Mouse (Mus musculus): ENCODE measurements at regions not wholly inside any gene's neighbourhood (a gene's known extent, or its start where the extent isn't known, plus 50 kb on each side); places are given as distances from the start of the nearest gene placed in this dataset.
A peak's percentile ranks its signal among the peaks of the same experiment; 100 is the strongest.

DNA sequence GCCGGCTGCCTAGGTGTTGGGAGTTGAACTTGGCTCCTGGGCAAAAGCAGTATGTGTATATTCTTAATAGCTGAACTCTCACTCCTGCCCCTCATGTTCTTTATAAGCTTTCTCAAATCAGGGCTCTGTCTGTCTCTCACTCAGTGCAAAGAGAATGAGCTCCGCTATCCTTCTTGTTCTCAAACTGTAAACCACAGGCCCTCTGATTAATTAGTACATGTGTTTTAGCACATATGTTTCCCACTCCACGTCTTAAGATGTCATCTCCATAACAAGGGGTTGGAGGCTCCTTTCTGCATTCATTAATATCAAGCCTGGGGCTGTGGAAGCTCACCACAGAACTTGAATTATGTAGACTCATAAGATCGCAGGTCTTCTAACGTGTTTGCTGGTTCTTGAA, 104.7 kb downstream of the Nsun3 start:
- no peak for DNase-seq

DNA sequence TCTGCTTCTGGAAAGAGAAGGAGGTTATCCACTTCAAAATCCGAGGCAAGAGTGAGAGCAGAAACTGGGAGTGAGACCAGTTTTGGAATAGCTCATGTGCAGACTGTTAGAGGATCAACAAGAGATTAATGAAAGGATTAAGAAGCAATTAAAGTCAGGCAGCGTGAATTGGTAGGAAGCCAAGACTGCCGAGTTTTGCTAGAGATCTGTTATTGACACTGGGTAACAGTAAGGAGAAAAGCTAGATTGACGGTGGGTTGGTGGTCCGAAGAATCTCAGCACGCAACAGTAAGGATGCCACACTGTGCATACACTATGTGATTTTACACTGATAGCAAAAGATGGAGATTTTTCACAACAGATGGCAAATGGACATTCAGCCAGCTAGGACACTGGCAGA, 109.8 kb downstream of the Nsun3 start:
- DNase-seq: no peak

DNA sequence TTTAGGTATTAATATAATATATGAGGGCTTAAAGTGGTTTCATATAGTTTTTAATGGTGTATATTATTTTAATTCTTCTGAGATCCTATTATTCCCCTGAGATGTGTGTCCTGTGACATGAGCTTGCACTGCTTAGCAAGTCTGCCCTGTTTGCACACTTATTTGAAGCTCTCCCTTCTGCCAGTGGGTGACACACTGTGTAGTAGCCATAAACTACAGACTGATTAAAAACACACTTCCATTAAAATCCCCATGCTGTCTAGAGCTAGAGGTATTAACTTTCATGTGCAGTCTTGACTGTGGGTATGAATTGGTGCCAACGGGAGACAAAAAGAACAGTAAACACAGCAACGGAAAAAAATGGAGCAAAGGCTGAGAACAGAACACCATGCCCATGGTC, 129.2 kb downstream of the Nsun3 start:
- no peak for DNase-seq

DNA sequence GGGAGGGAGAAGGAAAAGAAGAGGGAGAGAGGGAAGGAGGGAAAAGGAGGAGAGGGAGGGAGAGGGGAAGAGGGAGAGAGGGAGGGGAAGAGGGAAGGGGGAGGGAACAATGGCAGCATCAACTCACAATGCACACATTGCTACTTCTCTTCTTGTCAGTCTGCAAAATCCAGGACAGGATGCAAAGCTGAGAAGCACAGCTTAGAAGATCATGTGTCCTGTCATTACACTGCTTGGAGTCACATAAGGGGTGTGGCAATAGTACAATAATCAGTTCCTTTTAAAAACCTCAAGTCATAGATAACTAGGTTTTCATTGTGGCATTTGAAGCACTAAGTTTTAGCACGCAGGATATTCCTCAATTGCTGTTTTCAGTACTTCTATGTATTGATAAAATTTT, 132.2 kb downstream of the Nsun3 start:
- DNase-seq: no peak

DNA sequence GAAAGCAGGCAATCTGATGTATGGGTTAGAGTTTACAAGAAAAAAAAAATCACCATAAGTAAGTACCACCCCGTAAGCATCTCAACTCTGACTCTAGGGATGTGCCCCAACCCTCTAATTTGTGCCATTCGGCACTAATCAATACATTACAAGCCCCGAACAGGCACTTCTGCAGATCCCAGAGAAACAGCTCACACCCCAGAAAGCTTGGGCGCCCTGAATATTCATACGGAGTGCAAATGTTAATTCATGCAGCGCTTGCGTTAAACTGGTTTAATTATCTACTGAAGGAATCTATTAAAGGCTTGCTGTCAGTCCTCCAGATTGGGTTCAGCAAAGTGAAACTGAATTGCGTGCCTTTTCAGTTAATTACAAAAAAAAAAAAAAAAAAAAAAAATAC, 132.8 kb downstream of the Nsun3 start:
- peak; percentile 11 for DNase-seq

DNA sequence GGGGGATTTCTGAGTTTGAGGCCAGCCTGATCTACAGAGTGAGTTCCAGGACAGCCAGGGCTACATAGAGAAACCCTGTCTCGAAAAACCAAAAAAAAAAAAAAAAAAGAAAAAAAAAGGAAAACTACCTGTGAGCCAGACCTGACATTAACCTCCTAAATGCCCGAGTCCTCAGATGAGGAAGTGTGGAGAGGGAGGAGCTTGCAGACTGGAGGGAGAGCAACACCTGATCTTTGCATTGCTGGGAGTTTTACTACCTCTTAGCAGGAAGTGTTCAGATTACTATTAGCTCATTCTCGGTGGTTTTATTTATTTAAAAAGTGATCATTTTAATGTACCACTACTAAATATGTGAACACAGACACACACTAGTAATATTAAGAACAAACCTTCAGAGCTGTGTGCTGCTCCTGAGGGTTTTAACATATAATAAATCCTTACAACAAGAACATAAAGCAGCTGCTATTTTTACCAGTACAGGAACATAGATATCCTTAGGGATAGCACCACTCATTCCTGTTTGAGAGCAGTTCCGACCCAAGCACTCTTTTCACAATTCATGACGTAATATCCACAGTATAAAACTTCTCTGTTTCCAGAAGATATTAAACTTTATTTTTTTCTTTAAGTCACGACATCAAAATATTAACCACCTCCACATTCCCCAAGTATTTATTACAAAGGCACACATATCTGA, 133.7 kb downstream of the Nsun3 start:
- DNase-seq: no peak

DNA sequence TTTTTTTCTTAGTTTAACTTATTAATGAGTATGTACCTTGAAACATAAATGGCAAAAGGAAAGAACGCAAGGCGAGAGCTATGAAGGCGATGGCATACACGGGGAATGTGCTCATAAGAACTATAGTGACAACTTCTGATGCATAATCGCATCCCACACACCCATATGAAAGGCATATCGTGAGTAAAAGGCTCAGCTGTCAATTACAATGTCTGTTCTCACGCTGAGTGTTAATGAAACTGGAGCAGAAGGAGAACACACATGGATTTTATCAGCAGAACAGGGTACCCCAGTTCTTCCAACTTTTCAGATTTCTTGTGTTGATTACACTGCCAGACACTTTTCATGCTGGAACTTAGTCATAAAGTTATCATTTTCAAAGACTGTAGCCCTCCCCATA, 135.8 kb downstream of the Nsun3 start:
- DNase-seq: no peak

DNA sequence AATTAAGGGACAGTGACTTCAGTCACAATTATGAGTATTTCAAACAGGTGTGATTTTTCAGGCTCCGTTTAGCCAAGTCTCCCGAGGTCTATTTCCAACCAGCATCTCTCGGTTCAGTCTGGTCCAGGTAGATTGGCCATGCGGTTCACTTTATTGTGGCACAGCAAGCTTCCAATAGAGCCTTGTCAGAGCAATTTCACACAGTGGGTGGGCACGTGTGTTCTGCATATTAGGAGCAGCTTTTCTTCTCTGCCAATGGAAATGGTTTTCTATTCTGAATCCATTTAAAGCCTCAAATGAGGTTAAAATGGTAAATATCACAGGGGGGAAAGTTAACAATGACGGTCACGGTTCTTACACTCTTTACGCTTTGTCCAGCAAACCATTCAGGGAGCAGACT, 138.3 kb downstream of the Nsun3 start:
- no peak for DNase-seq

DNA sequence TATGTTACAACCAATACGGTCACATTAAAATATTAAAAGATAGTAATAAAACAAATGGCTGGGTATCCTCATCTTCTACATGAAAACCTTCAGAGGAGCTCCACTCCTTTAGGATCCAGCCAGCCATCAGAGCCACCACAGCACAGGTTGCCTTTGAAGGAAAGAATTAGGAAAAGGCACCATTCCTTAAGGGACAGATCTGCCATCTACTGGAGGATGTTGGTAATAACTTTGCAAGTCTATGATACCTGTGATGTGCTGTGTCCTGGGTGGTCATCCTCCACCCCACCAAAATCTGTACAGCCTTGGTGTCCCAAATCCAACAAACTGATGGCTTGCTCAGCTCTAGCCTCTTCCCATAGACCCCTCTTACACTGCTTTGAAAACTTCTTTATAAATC, 140.5 kb downstream of the Nsun3 start:
- peak; percentile 38 for DNase-seq

DNA sequence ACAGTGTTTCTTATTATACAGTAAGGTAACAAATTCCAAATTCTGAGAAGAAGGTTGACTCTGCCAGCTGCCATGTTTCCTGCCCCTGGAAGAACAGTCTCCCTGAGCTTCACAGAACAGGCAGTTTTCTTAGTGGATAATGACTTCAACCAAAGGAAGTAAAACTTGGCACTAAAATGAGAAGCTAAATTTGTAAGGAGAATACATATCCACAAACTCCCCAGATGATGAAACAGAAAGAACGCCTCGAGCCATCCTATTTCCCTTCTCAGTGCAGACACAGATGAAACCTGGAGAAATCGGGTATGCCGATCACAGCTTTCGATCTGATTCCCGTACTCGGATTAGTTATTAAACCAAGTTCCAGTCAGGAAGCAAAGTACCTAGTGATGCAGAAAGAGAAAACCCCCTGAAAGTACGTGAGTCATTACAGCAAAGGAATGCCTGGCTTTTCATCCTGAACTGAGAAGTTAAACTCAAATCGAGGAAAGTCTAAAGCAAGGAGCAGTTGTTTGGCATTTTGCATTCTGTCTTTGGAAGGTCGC, 143.7 kb downstream of the Nsun3 start:
- DNase-seq: peak; percentile 49

DNA sequence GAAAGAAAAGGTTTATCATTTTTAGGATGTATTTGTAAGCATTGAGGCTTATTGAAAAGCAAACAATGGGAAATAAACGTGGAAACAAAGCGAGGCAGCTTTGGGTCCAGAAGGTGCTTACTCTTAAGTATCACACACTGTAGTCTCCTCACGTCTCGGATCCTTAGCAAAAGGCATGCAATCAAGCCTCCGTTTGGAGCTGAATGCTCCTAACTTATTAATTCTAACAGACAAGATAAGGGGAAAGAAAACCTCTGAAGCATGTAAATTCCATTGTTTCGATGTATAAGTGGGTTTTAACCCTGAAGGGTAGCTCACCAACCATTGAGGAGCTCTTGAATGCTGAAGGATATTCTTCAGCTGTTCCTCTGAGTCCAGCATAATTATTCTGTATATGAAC, 162.7 kb downstream of the Nsun3 start:
- no peak for DNase-seq

DNA sequence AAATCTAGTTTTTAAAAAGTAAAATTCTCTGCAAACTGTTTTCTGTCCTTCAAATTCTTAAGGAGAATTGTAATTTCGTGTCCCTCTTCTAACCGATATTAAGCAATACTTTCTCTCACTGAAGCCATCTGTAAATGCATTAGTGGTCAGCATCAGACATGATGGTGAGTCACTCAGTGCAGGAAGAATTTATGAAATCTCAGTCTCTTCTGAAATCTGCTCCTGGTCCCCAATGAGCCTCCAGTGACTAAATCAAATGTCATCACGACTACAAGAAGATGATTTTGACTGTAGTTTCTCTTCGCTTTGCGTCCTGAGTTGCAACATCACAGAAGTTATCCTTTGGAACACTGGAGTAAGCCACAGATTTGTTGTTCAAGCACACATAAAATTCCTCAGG, 175.7 kb downstream of the Nsun3 start:
- DNase-seq: no peak

DNA sequence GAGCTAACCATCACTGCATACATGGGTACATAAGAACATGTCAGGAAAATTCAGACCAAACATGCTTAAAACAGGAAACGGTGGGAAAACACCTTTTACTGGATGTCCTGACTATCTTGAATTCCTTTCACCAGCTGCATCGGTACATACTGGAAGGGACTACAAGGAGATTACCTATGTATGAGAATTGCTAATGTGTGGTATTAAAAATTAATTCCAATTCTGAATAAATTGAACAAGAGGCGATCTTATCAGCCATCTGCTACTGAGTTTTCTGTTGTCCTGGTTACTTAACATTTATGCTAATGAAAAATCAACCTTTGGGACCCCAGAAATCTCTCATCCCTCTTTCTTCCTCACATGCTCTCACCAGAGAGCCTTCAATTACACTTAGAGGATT, 178.0 kb downstream of the Nsun3 start:
- DNase-seq: no peak

DNA sequence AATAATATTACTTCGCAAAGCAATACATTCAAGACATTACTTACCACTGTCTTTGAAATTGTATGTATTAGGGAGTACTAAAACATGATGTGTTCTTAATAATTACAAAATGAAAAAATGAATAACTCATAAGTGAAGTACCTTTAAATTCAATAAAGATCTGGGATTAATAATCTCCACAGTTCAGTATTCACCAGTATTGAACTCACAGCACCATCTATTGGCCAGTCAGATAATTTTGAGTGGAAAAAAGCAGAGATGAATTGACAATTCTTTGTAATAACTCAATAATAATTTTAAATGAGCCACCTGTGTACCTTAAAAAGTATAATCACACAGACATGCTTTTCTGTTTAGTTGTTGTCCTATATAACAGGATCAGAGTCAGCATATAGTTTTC, 180.7 kb downstream of the Nsun3 start:
- no peak for DNase-seq

DNA sequence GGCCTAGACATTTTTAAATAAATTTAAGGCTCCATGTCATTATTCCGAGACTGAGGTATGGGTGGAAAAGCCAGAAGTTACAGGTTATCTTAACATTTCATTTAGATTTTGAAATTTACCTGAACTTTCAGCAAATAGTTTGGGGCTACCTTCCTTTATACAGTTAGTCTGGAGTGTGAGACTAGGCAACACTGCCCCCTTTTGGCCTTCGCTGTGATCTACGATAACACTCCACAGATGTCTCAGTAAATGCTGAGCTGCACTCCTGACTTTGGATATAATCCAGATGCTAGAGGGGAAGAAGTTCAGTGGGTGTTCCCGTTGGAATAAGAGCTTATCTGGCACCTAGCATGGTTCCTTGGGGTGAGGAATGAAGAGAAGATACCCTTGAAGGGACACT, 224.6 kb downstream of the Nsun3 start:
- peak; percentile 39 for DNase-seq

DNA sequence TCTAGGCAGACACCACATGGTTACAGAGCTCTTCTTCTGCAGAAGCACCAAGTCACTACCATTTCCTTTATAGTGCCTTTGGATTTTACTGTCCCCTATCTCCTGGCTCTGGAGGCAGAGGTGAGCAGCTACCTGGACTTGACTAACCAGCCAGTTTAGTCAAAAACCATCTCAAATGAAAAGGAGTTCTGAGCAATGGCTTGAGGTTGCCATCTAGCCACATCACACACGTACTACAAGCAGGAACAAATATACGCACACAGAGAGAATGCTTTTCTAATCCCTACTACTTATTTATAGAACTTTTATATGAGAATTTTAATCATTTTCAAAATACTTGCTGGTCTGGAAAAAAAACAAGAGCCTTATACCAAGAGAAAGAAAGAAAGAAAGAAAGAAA, 243.5 kb downstream of the Nsun3 start:
- no peak for DNase-seq

DNA sequence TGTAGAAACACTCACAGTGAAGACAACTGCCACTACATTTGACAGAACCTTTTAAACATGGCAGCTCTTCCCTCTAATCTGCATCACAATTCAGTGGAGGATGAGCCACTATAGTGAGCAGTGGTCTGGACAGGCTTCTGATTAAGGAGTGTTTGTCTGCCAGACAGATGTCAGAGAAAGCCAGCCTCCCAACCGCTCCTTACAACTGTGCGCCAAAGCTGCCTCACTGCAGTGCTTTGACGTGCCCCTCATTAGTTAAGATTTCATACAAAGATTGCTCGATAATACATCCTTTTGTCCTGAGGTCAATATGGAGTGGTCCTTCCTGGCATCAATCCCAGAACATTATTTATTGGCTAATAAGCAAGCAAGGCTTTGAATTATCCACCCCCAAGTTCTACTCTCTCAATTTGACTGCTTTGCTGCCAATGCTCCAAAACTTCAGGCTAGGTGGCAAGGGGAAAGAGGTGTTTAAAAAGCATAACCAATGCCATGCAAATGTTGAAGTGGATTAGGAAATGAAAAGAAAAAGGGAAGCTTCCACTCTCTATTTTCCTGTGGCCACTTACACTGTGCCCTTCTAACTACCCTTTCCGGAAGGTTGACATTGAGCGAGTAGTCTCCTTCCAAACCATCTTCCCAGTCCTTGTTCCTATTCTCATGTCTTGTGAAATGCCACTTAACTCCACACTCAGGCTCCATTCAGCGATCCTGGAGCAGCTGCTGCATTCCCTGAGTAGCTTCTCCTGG, 248.7 kb downstream of the Nsun3 start:
- DNase-seq: no peak

DNA sequence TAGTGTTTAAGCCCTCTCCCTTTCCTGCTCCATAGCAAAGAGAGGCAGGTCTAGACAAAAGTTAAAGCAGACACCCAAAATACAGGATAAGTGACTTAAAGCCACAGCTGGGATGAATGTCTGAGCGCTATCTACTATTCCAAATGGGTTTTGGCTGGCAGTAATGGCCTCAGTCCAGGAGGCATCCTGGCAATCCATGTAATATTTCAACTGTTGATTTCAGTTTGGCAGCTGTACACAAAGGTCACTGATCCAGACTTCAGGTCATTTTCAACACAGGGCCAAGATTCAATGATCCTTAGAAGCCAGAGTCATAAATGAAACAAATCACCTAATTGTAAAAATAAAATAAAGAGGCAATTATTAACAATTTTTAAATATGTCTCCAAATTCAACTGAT, 277.3 kb downstream of the Nsun3 start:
- peak; percentile 42 for DNase-seq

DNA sequence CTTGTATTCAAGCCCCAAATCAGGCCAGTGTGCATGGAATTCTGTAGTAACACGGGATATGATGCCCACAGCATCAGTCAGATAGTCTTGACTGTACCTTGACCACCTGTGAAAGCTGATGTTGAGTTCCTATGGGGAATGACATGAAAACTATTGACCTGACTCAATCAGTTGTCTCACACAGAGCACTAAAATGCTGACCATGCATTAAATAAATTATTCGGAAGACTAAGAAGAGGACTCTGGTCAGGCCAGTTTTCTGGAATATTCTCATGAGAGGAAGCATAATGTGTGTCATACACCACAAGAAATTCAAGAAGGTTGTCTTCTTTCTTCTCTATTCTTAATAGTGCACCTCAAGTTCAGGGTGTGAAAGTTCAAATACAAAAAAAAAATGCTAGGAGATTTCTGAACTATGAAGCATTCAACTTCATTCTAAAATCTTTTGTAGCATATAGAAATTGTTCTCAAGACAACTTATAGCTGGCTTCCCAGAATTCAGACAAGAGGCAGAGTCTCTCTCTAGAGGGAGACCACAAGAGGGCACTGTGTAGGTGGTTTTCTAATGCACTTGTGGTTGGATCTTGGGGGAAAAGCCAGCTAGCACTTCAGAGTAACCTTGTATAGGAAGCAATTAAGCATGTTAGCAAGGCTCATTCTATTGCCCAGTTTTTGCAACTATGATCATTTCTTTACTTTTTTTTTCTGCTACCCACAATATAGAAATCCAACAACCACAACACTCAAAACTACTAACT, 279.7 kb downstream of the Nsun3 start:
- DNase-seq: peak; percentile 26

DNA sequence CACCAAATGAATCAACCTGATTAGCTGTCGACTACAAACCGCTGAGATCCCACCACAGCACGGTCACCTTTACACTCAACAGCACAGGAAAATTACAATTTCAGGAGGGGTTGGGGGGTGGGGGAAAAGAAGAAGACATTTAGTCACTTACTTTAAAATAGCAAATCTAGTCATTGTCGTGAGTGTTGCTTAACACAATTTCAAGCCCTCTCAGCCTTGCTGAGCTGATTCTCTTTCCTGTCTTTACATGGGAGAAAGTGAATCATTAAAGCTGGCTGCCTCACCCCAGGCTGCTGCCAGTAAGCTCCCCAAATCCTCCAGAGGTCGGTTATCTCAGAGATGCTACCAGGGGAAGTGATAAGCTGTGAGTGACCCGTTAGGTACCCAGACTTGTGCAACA, 285.7 kb downstream of the Nsun3 start:
- DNase-seq: no peak

DNA sequence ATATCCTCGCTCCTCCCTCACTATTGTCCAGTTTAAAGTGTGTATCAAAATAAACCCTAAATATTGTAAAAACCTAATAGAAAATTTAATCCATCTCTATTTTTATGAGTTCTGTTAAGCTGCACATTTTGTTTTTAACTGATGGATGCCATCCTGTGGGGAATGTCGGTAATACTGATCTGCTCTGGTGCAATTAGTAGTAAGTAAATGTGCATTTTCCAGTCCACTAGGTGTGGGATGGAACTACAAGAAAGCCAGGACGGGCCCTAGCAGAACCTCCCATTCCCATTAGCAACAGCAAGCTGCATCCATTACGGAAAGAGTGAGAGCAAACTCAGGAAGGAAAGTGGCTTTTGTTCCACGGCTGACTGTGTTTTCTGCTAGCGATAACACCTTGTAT, 286.3 kb downstream of the Nsun3 start:
- DNase-seq: no peak

DNA sequence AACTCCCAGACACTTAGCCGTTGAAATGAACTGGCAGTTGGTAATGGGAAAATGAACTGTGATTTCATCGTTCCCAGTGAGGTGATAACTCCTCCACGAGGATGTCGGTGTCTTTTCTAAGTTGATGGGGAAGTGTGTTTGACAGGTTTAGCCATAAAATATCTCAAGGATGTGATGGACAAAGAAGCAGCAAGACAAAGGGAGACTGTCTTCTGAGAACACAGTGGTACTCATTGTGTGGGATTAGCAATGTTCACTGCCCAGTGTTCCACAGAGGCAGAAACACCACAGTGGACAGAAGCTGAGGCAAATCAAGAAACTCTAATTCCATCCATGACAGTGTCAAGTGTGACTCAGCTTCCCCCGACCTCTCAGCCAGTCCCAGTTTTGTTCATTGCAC, 287.9 kb downstream of the Nsun3 start:
- no peak for DNase-seq

DNA sequence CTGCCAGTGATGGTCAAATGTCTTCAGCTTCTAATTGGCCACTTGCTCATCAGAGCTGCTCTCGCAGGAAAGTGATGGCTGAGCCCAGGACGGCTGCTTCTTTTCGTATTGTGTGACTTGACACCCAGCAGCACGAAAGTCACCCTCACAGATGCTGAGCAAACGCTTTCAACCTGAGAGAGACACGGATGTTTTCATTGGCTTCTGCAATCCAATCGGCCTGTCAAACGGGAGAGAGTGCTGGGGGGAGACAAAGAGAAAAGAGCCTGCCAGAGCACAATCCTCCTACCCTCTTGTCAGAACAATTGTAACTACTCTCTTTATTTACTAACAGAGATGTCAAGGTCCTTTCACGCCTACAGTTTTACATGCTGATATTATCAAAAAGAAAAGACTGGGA, 289.9 kb downstream of the Nsun3 start:
- no peak for DNase-seq

DNA sequence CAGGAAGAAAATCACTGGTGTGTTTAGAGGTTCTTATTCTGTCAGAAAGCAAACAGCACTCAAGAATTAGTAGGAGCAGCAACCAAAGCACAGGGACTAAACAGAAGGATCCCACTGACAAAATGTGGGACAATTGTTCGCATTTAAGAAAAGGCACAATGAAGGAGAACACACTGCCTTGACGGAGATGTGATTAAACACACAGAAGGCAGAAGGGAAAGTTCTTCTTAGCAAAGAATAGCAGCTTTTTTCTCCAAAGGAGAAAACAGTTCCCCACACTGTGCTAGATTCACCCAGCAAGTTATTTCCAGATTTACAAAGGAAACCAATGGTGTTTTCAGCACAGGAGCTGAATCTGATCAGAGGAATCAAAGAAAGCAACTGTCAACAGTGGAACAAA, 316.5 kb downstream of the Nsun3 start:
- DNase-seq: no peak

Data from kidney, adult 9 months (tissue).